Mouse (Mus musculus) left cerebral cortex, postnatal 36 days (tissue): Measurements from ENCODE around the gene Gm21921. TPM values are rescaled to one million over a fixed set of nuclear protein-coding genes. Genes with fewer than 3 reads are reported as not detected.
"Not testable (repeated sequence)": the region's sequence is repeated elsewhere in the genome, so short reads cannot be mapped to it uniquely, and the experiment has no call there.

Source experiments
- DNase-seq, 2 experiments: peaks; one replicate each; pipeline ENCODE4 v3.0.0; 2021 to 2022; ENCODE audit warnings: low spot score in 2 of 2, mixed read lengths in 1 of 2
- intact Hi-C: fragments of 180-260 bp; cut with DNase I; formaldehyde crosslinking; loops from one replicate; pipeline ENCODE4 v1.15.1; 2025
- total RNA-seq, 2 experiments: library from RNA; stranded (reverse); gene quantifications; 2 replicates each; pipeline ENCODE4 v1.2.3; 2021

Gm21921 gene
- not detected for total RNA-seq

- intact Hi-C loops, DNase-seq: not testable (repeated sequence)
These were observed at the start of gene Gm21921 for GRCm38 (mm10) chrY:24796143-24796542. Gm21921 (minus strand) TSS chrY:24796243.
